Comparison of ENCODE assay signal across 22 mouse cellular contexts in genomic region chr1:75783206-75783605, GRCm38 (mm10).
A peak's percentile ranks its signal among the peaks of the same experiment; 100 is the strongest.
DNase-seq lines count a peak whose midpoint lies in the region; ATAC-seq and TF ChIP-seq lines count a peak whose summit lies in the region.
"Had no signal": no experiment of that assay in that cellular context is flagged by ENCODE, and none has a peak within 500 bp of the region (broad histone marks: within the 10 kb centered on the region; RNA-seq: fewer than 3 reads in every experiment).

No protein-coding gene starts in this region.

- H3K9me3 ChIP-seq in hindbrain, postnatal 0 days (ENCODE audit: low read length) = no peaks in the 10 kb centered on the region
- H3K9me3 ChIP-seq in hindbrain, embryonic 11.5 days (ENCODE audit: control insufficient read depth, low read length) = no peaks in the 10 kb centered on the region
- no peaks in the 10 kb centered on the region; the same call in 1 of the 2 replicates for H3K9me3 ChIP-seq in midbrain, embryonic 11.5 days (ENCODE audit: control insufficient read depth, low read length)
- H3K9me3 ChIP-seq in midbrain, embryonic 10.5 days (replicated peaks) = no peaks in the 10 kb centered on the region
- H3K9me3 ChIP-seq: forebrain, embryonic 10.5 days; heart, embryonic 10.5 days; heart, embryonic 13.5 days had no signal

- no peaks in the 10 kb centered on the region for H3K36me3 ChIP-seq in hindbrain, postnatal 0 days (ENCODE audit: insufficient read depth, low read length)
- H3K36me3 ChIP-seq in hindbrain, embryonic 11.5 days (ENCODE audit: control insufficient read depth, insufficient read depth, low read length) = no peaks in the 10 kb centered on the region
- no peaks in the 10 kb centered on the region for H3K36me3 ChIP-seq in midbrain, embryonic 11.5 days (ENCODE audit: control insufficient read depth, insufficient read depth, low read length)
- H3K36me3 ChIP-seq in midbrain, embryonic 10.5 days = no peaks in the 10 kb centered on the region
- H3K36me3 ChIP-seq: forebrain, embryonic 10.5 days; heart, embryonic 10.5 days; heart, embryonic 13.5 days; hindbrain, embryonic 13.5 days had no signal

- no peak overlapping the region for H3K27ac ChIP-seq in hindbrain, postnatal 0 days
- no peak overlapping the region for H3K27ac ChIP-seq in hindbrain, embryonic 11.5 days (ENCODE audit: low read depth, low read length)
- H3K27ac ChIP-seq in midbrain, embryonic 11.5 days (ENCODE audit: low read depth, low read length) = no peak overlapping the region
- H3K27ac ChIP-seq in midbrain, embryonic 10.5 days (replicated peaks) = no peak overlapping the region
- H3K27ac ChIP-seq: forebrain, embryonic 10.5 days; forebrain, embryonic 13.5 days; heart, adult 2 months; heart, embryonic 10.5 days; heart, embryonic 13.5 days; hindbrain, embryonic 13.5 days had no signal

- DNase-seq in hindbrain, postnatal 0 days (ENCODE audit: low spot score) = peak; percentile 16
- DNase-seq in hindbrain, embryonic 11.5 days (ENCODE audit: low spot score) = no peak
- peak; percentile 81 for DNase-seq in midbrain, embryonic 11.5 days (ENCODE audit: low spot score, missing footprints)
- no peak for DNase-seq in midbrain, embryonic 10.5 days (ENCODE audit: low spot score)
- peak; percentile 55 for DNase-seq in brain, embryonic 14.5 days (ENCODE audit: low read depth)
- no peak for DNase-seq in heart, adult 18-20 months
- DNase-seq: adrenal gland, adult 8-10 months; adrenal gland, postnatal 25 days; cerebellum, adult 18-20 months; cerebellum, adult 9-10 months; cerebellum, postnatal 14 days; gastrocnemius, postnatal 25 days; heart, adult 2 months; heart, postnatal 14 days; heart, postnatal 4 days had no signal

- no peak for TF ChIP-seq CTCF in hindbrain, postnatal 0 days (IDR thresholded peaks at IDR 0.05; ENCODE audit: low read depth)
- TF ChIP-seq CTCF in brain, embryonic 14.5 days (IDR thresholded peaks at IDR 0.05; ENCODE audit: borderline replicate concordance, extremely low read depth, insufficient read depth, insufficient read length) = no peak

- H3K4me2 ChIP-seq in hindbrain, postnatal 0 days (ENCODE audit: low read depth, low read length) = no peak overlapping the region
- no peak overlapping the region for H3K4me2 ChIP-seq in hindbrain, embryonic 11.5 days (replicated peaks; ENCODE audit: low read depth, low read length)
- no peak overlapping the region for H3K4me2 ChIP-seq in midbrain, embryonic 11.5 days
- H3K4me2 ChIP-seq: forebrain, embryonic 13.5 days; heart, embryonic 13.5 days; hindbrain, embryonic 13.5 days had no signal

- H3K9ac ChIP-seq in hindbrain, postnatal 0 days (replicated peaks; ENCODE audit: low read length) = no peak overlapping the region
- H3K9ac ChIP-seq in hindbrain, embryonic 11.5 days (ENCODE audit: low read depth, low read length) = no peak overlapping the region
- no peak overlapping the region for H3K9ac ChIP-seq in midbrain, embryonic 11.5 days (ENCODE audit: low read length)
- H3K9ac ChIP-seq: forebrain, embryonic 13.5 days; heart, embryonic 13.5 days; hindbrain, embryonic 13.5 days had no signal

- no peak for ATAC-seq in hindbrain, postnatal 0 days
- no peak; the same call in 1 of the 2 replicates for ATAC-seq in hindbrain, embryonic 11.5 days (ENCODE audit: low FRiP score)
- ATAC-seq in midbrain, embryonic 11.5 days (ENCODE audit: low FRiP score) = no peak
- ATAC-seq: activated CD4-positive, CD25-positive, alpha-beta regulatory T cell, adult 4 months; CD4-positive, CD25-positive, alpha-beta regulatory T cell, adult 4 months; forebrain, embryonic 13.5 days had no signal

- H3K27me3 ChIP-seq in hindbrain, postnatal 0 days (ENCODE audit: insufficient read depth, low read length) = no peaks in the 10 kb centered on the region
- no peaks in the 10 kb centered on the region for H3K27me3 ChIP-seq in hindbrain, embryonic 11.5 days (ENCODE audit: control insufficient read depth, insufficient read depth, low read length)
- H3K27me3 ChIP-seq in midbrain, embryonic 11.5 days (ENCODE audit: control insufficient read depth, insufficient read depth, low read length) = no peaks in the 10 kb centered on the region
- H3K27me3 ChIP-seq in midbrain, embryonic 10.5 days (ENCODE audit: low read depth, poor library complexity, severe bottlenecking) = peaks cover 27% of the 10 kb centered on the region
- H3K27me3 ChIP-seq: forebrain, embryonic 13.5 days; heart, embryonic 13.5 days; hindbrain, embryonic 13.5 days had no signal

- TF ChIP-seq POLR2A in brain, embryonic 14.5 days (IDR thresholded peaks at IDR 0.05; ENCODE audit: borderline replicate concordance, extremely low read depth, insufficient read depth, insufficient read length, poor library complexity, severe bottlenecking) = no peak

- 12% methylated on average over 2 of the region's 2 CpGs for WGBS in hindbrain, postnatal 0 days
- 37% methylated on average over 2 of the region's 2 CpGs for WGBS in hindbrain, embryonic 11.5 days
- 28% methylated on average over 2 of the region's 2 CpGs for WGBS in midbrain, embryonic 11.5 days
- 48% methylated on average over 2 of the region's 2 CpGs for WGBS in midbrain, embryonic 10.5 days

- H3K4me1 ChIP-seq in hindbrain, postnatal 0 days (ENCODE audit: insufficient read depth, low read length) = no peaks in the 10 kb centered on the region
- H3K4me1 ChIP-seq in hindbrain, embryonic 11.5 days (replicated peaks; ENCODE audit: control insufficient read depth, insufficient read depth, low read length) = peaks cover 2% of the 10 kb centered on the region; the same call in 1 of the 2 replicates
- H3K4me1 ChIP-seq in midbrain, embryonic 11.5 days (ENCODE audit: control insufficient read depth, insufficient read depth, low read length) = no peaks in the 10 kb centered on the region
- peaks cover 18% of the 10 kb centered on the region for H3K4me1 ChIP-seq in midbrain, embryonic 10.5 days
- H3K4me1 ChIP-seq: heart, embryonic 10.5 days; heart, embryonic 13.5 days had no signal

- H3K4me3 ChIP-seq in hindbrain, postnatal 0 days (ENCODE audit: low read length) = no peak overlapping the region
- no peak overlapping the region for H3K4me3 ChIP-seq in hindbrain, embryonic 11.5 days (ENCODE audit: low read depth, low read length)
- no peak overlapping the region for H3K4me3 ChIP-seq in midbrain, embryonic 11.5 days (ENCODE audit: low read depth, low read length)
- no peak overlapping the region for H3K4me3 ChIP-seq in midbrain, embryonic 10.5 days
- H3K4me3 ChIP-seq: forebrain, embryonic 10.5 days; forebrain, embryonic 13.5 days; heart, adult 2 months; heart, embryonic 10.5 days; heart, embryonic 13.5 days; hindbrain, embryonic 13.5 days had no signal

Comparison
In these comparisons a context has a peak if more than half of its experiments do, and no peak if none do; other contexts are left out.
1. DNase-seq: peak in hindbrain, postnatal 0 days (single experiment), midbrain, embryonic 11.5 days (single experiment) and brain, embryonic 14.5 days (single experiment); none in hindbrain, embryonic 11.5 days (single experiment), midbrain, embryonic 10.5 days (single experiment) and heart, adult 18-20 months (0 of 2).